Mouse (Mus musculus) layer of hippocampus, adult 11-12 months (tissue): ENCODE data around the gene Wdr81.
A peak's percentile ranks its signal among the peaks of the same experiment; 100 is the strongest.

ENCODE experiments used
- DNase-seq: peaks from one replicate; pipeline ENCODE4 v3.0.0; 2022; ENCODE audit warnings: low spot score

Gene Wdr81

GRCm38 (mm10) chr11:75438194-75438593, 16.3 kb downstream of the Wdr81 start:
- DNase-seq: no peak

- DNase-seq: no peak
These were observed 20.4 kb downstream of the Wdr81 start for GRCm38 (mm10) chr11:75434138-75434537.

- peak; percentile 74 for DNase-seq
These were observed 23.2 kb downstream of the Wdr81 start for GRCm38 (mm10) chr11:75431307-75431706.

GRCm38 (mm10) chr11:75429019-75429705, 25.4 kb downstream of the Wdr81 start:
- no peak for DNase-seq

GRCm38 (mm10) chr11:75424459-75424858, 30.1 kb downstream of the Wdr81 start:
- no peak for DNase-seq

GRCm38 (mm10) chr11:75424033-75424432, 30.5 kb downstream of the Wdr81 start:
- DNase-seq: no peak

- no peak for DNase-seq
These were observed 31.4 kb downstream of the Wdr81 start for GRCm38 (mm10) chr11:75423091-75423490.

- DNase-seq: no peak
These were observed 32.3 kb downstream of the Wdr81 start, which contains the start of gene Serpinf1 for GRCm38 (mm10) chr11:75422013-75422792. Serpinf1 (minus strand) TSS chr11:75422701.

GRCm38 (mm10) chr11:75421375-75422012, 33.0 kb downstream of the Wdr81 start:
- no peak for DNase-seq

GRCm38 (mm10) chr11:75420810-75421374, 33.6 kb downstream of the Wdr81 start:
- DNase-seq: no peak

- DNase-seq: no peak
These were observed 34.5 kb downstream of the Wdr81 start for GRCm38 (mm10) chr11:75420037-75420436.

- no peak for DNase-seq
These were observed 38.5 kb downstream of the Wdr81 start for GRCm38 (mm10) chr11:75415994-75416393.

- DNase-seq: peak; percentile 46
These were observed 39.4 kb downstream of the Wdr81 start for GRCm38 (mm10) chr11:75415096-75415495.

- no peak for DNase-seq
These were observed 43.9 kb downstream of the Wdr81 start for GRCm38 (mm10) chr11:75410591-75410990.

- DNase-seq: no peak
These were observed 44.6 kb downstream of the Wdr81 start for GRCm38 (mm10) chr11:75409679-75410575.

GRCm38 (mm10) chr11:75406865-75407264, 47.7 kb downstream of the Wdr81 start:
- DNase-seq: no peak

GRCm38 (mm10) chr11:75406104-75406503, 48.4 kb downstream of the Wdr81 start:
- no peak for DNase-seq

GRCm38 (mm10) chr11:75404801-75405200, 49.7 kb downstream of the Wdr81 start:
- no peak for DNase-seq

- DNase-seq: no peak
These were observed 51.0 kb downstream of the Wdr81 start for GRCm38 (mm10) chr11:75403301-75404052.

GRCm38 (mm10) chr11:75402271-75402690, 52.2 kb downstream of the Wdr81 start:
- DNase-seq: peak; percentile 75

GRCm38 (mm10) chr11:75400099-75400498, 54.4 kb downstream of the Wdr81 start:
- peak; percentile 46 for DNase-seq
